Mouse (Mus musculus): Measurements from ENCODE around the gene Crebrf. TPM values are rescaled to one million over a fixed set of nuclear protein-coding genes. Genes with fewer than 3 reads are reported as not detected.

The Crebrf gene
- total and polyA plus RNA-seq, 2 experiments from 2014 or later, result 10.2 to 18.5 TPM

GRCm38 (mm10) chr17:26784525-26784924 lies 69.1 kb downstream of the Crebrf start:
- H3K36me3 ChIP-seq (ENCODE audit: insufficient read depth, low read length), result peaks cover 43% of the 10 kb centered on the region
- WGBS, result 95% methylated on average over 8 of the region's 8 CpGs
- no peak for TF ChIP-seq CTCF (IDR thresholded peaks at IDR 0.05)

GRCm38 (mm10) chr17:26786586-26786985 lies 71.1 kb downstream of the Crebrf start:
- Histone ChIP-seq H3K4me1 (ENCODE audit: insufficient read depth, low read length) (peaks cover 6% of the 10 kb centered on the region; the same call in 1 of the 2 replicates), H3K9me3 (ENCODE audit: low read length) (no peaks in the 10 kb centered on the region), H3K4me2 (ENCODE audit: low read depth, low read length, poor library complexity, severe bottlenecking) (no peak overlapping the region), H3K9ac (replicated peaks; ENCODE audit: low read length, poor library complexity, severe bottlenecking) (no peak overlapping the region), H3K4me3 (ENCODE audit: low read depth, low read length) (no peak overlapping the region), H3K27me3 (ENCODE audit: insufficient read depth, low read length) (no peaks in the 10 kb centered on the region), H3K27ac (ENCODE audit: low read depth, low read length) (no peak overlapping the region), H3K36me3 (ENCODE audit: insufficient read depth, low read length) (peaks cover 61% of the 10 kb centered on the region)
- 93% methylated on average over 7 of the region's 7 CpGs for WGBS
- ATAC-seq (ENCODE audit: low FRiP score) (no peak), DNase-seq (ENCODE audit: low spot score) (no peak)
- no peak for TF ChIP-seq CTCF (IDR thresholded peaks at IDR 0.05)

More at GRCm38 (mm10) chr17:26784525-26784924, 69.1 kb downstream of the Crebrf start:
- Histone ChIP-seq H3K27ac (ENCODE audit: low read depth, low read length) (no peak overlapping the region), H3K27me3 (ENCODE audit: insufficient read depth, low read length) (no peaks in the 10 kb centered on the region), H3K9me3 (ENCODE audit: low read length) (no peaks in the 10 kb centered on the region), H3K4me1 (ENCODE audit: insufficient read depth, low read length) (peaks cover 8% of the 10 kb centered on the region; the same call in 1 of the 2 replicates), H3K4me3 (ENCODE audit: low read depth, low read length) (no peak overlapping the region), H3K9ac (replicated peaks; ENCODE audit: low read length, poor library complexity, severe bottlenecking) (no peak overlapping the region), H3K4me2 (ENCODE audit: low read depth, low read length, poor library complexity, severe bottlenecking) (no peak overlapping the region)
- ATAC-seq (ENCODE audit: low FRiP score) (no peak), DNase-seq (ENCODE audit: low spot score) (no peak)

- no peak overlapping the region for H3K9ac ChIP-seq (replicated peaks; ENCODE audit: low read length, poor library complexity, severe bottlenecking)
- no peak overlapping the region for H3K4me3 ChIP-seq (ENCODE audit: low read depth, low read length)
- H3K9me3 ChIP-seq (ENCODE audit: low read length), result no peaks in the 10 kb centered on the region
- WGBS, result 94% methylated on average over 8 of the region's 8 CpGs
- ATAC-seq (ENCODE audit: low FRiP score), result no peak
- H3K4me2 ChIP-seq (ENCODE audit: low read depth, low read length, poor library complexity, severe bottlenecking), result no peak overlapping the region
- peaks cover 72% of the 10 kb centered on the region for H3K36me3 ChIP-seq (ENCODE audit: insufficient read depth, low read length)
- TF ChIP-seq CTCF (IDR thresholded peaks at IDR 0.05), result no peak
- no peak overlapping the region for H3K27ac ChIP-seq (ENCODE audit: low read depth, low read length)
- no peaks in the 10 kb centered on the region for H3K27me3 ChIP-seq (ENCODE audit: insufficient read depth, low read length)
- DNase-seq (ENCODE audit: low spot score), result no peak
- no peaks in the 10 kb centered on the region for H3K4me1 ChIP-seq (ENCODE audit: insufficient read depth, low read length)
Observed at GRCm38 (mm10) chr17:26788986-26789385, 73.5 kb downstream of the Crebrf start.

- Histone ChIP-seq H3K9me3 (ENCODE audit: low read length) (no peaks in the 10 kb centered on the region), H3K9ac (replicated peaks; ENCODE audit: low read length, poor library complexity, severe bottlenecking) (no peak overlapping the region), H3K27me3 (ENCODE audit: insufficient read depth, low read length) (no peaks in the 10 kb centered on the region), H3K4me3 (ENCODE audit: low read depth, low read length) (no peak overlapping the region), H3K27ac (ENCODE audit: low read depth, low read length) (no peak overlapping the region), H3K36me3 (ENCODE audit: insufficient read depth, low read length) (peaks cover 65% of the 10 kb centered on the region), H3K4me2 (ENCODE audit: low read depth, low read length, poor library complexity, severe bottlenecking) (no peak overlapping the region), H3K4me1 (ENCODE audit: insufficient read depth, low read length) (no peaks in the 10 kb centered on the region)
- 95% methylated on average over 8 of the region's 8 CpGs for WGBS
- no peak for TF ChIP-seq CTCF (IDR thresholded peaks at IDR 0.05)
- ATAC-seq (ENCODE audit: low FRiP score) (no peak), DNase-seq (ENCODE audit: low spot score) (no peak)
Observed at GRCm38 (mm10) chr17:26789460-26790268, 74.2 kb downstream of the Crebrf start.

GRCm38 (mm10) chr17:26790269-26791214 lies 75.1 kb downstream of the Crebrf start:
- H3K36me3 ChIP-seq (ENCODE audit: insufficient read depth, low read length), result peaks cover 57% of the 10 kb centered on the region
- no peak overlapping the region for H3K4me3 ChIP-seq (ENCODE audit: low read depth, low read length)
- H3K4me1 ChIP-seq (ENCODE audit: insufficient read depth, low read length), result no peaks in the 10 kb centered on the region
- ATAC-seq (ENCODE audit: low FRiP score) (no peak), DNase-seq (ENCODE audit: low spot score) (no peak)
- no peak overlapping the region for H3K4me2 ChIP-seq (ENCODE audit: low read depth, low read length, poor library complexity, severe bottlenecking)
- 90% methylated on average over 11 of the region's 11 CpGs for WGBS
- no peaks in the 10 kb centered on the region for H3K27me3 ChIP-seq (ENCODE audit: insufficient read depth, low read length)
- H3K27ac ChIP-seq (ENCODE audit: low read depth, low read length), result no peak overlapping the region
- H3K9ac ChIP-seq (replicated peaks; ENCODE audit: low read length, poor library complexity, severe bottlenecking), result no peak overlapping the region
- no peak for TF ChIP-seq CTCF (IDR thresholded peaks at IDR 0.05)
- no peaks in the 10 kb centered on the region for H3K9me3 ChIP-seq (ENCODE audit: low read length)
